Mouse (Mus musculus) embryonic facial prominence, embryonic 15.5 days (tissue): ENCODE data around the gene Kat14. TPM values are rescaled to one million over a fixed set of nuclear protein-coding genes. Genes with fewer than 3 reads are reported as not detected.
A peak's percentile ranks its signal among the peaks of the same experiment; 100 is the strongest.
"Not testable (repeated sequence)": the region's sequence is repeated elsewhere in the genome, so short reads cannot be mapped to it uniquely, and the experiment has no call there.

ENCODE experiments used
- ATAC-seq: fragments of 200-750 bp; cut with Nextera tagmentation; 2 replicates; pipeline ENCODE4 v1.8.0; 2017; ENCODE audit warnings: low read depth, moderate TSS enrichment; ENCODE audit not compliant: insufficient number of reproducible peaks, low FRiP score, low TSS enrichment
- H3K27ac ChIP-seq: fragments of 300-500 bp; sonication (generic); replicated peaks from 2 replicates; pipeline ENCODE4 v1.5.1; 2015; ENCODE audit warnings: mild to moderate bottlenecking, inconsistent platforms
- H3K27me3 ChIP-seq: fragments of 300-500 bp; sonication (generic); 2 replicates; pipeline ENCODE4 v1.6.1; 2015; ENCODE audit warnings: inconsistent platforms
- H3K36me3 ChIP-seq: fragments of 300-500 bp; sonication (generic); 2 replicates; pipeline ENCODE4 v1.6.1; 2015; ENCODE audit warnings: mild to moderate bottlenecking, inconsistent platforms
- H3K4me1 ChIP-seq: fragments of 300-500 bp; sonication (generic); 2 replicates; pipeline ENCODE4 v1.6.1; 2015; ENCODE audit warnings: inconsistent platforms
- H3K4me2 ChIP-seq: fragments of 300-500 bp; sonication (generic); replicated peaks from 2 replicates; pipeline ENCODE4 v1.6.1; 2015; ENCODE audit warnings: mild to moderate bottlenecking, inconsistent platforms
- H3K4me3 ChIP-seq: fragments of 300-500 bp; sonication (generic); replicated peaks from 2 replicates; pipeline ENCODE4 v1.5.1; 2015; ENCODE audit warnings: mild to moderate bottlenecking, inconsistent platforms
- H3K9ac ChIP-seq: fragments of 300-500 bp; sonication (generic); 2 replicates; pipeline ENCODE4 v1.6.1; 2015; ENCODE audit warnings: inconsistent platforms
- H3K9me3 ChIP-seq: fragments of 300-500 bp; sonication (generic); replicated peaks from 2 replicates; pipeline ENCODE4 v1.6.1; 2016; ENCODE audit warnings: inconsistent platforms
- WGBS: fragments of 180-500 bp; shearing (Covaris S2); methylation state at CpG from one replicate; pipeline ENCODE4 v1.1.7; 2015; 5-methylcytosine and 5-hydroxymethylcytosine counted together
- polyA plus RNA-seq: library from polyadenylated mRNA; unstranded; fragments of >200 nt; fragmentation: Nextera tagmentation; extraction: Ambion mirVana; gene quantifications from 2 replicates; pipeline ENCODE4 v1.2.1, GENCODE M21; 2015

Gene Kat14
- polyA plus RNA-seq, 1 experiment from 2014 or later = 42.3 TPM

DNA sequence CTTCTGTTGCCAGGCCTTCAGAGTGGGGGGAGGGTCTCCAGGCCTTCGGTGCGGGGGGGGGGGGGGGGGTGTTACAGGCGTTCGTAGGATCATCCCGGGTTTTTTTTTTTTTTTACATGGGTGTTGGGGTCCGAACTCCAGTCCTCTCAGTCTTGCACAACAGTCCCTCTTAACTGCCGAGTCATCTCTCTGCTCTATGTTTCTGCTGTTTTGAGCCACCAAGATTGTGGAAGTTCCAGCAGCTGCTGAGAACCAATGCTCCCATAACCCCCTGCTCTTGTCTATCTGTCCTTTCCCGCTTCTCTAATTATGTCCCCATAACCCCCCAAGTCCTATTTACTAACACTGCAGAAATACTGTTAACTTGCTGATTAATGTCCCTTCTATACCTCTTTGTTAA is 31.1 kb upstream of the Kat14 start:
- H3K36me3 ChIP-seq = no peaks in the 10 kb centered on the region
- peaks cover 23% of the 10 kb centered on the region for H3K27me3 ChIP-seq
- H3K4me2 ChIP-seq = no peak overlapping the region
- H3K4me1 ChIP-seq = peaks cover 7% of the 10 kb centered on the region
- no peak overlapping the region for H3K9ac ChIP-seq
- 69% methylated on average over 8 of the region's 8 CpGs for WGBS
- H3K27ac ChIP-seq = no peak overlapping the region
- ATAC-seq = no peak
- H3K9me3 ChIP-seq = no peaks in the 10 kb centered on the region
- H3K4me3 ChIP-seq = no peak overlapping the region

DNA sequence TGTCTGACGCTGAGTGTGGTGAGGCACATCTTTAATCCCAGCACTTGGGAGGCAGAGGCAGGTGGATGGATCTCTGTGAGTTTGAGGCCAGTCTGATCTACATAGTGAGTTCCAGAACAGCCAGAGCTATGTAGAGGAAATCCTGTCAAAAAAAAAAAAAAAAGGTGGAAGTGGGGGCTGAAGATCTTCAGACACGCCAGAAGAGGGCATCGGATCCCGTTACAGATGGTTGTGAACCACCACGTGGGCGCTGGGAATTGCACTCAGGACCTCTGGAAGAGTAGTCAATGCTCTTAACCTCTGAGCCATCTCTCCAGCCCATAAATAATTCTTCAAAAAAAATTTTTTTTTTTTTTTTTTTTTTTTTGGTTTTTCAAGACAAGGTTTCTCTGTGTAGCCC is 30.6 kb upstream of the Kat14 start:
- not testable (repeated sequence) for H3K9me3 ChIP-seq, H3K36me3 ChIP-seq, H3K4me2 ChIP-seq, H3K4me3 ChIP-seq, H3K4me1 ChIP-seq, H3K9ac ChIP-seq, H3K27ac ChIP-seq, ATAC-seq
- WGBS = 83% methylated on average over 6 of the region's 6 CpGs
- H3K27me3 ChIP-seq = peaks cover 19% of the 10 kb centered on the region

DNA sequence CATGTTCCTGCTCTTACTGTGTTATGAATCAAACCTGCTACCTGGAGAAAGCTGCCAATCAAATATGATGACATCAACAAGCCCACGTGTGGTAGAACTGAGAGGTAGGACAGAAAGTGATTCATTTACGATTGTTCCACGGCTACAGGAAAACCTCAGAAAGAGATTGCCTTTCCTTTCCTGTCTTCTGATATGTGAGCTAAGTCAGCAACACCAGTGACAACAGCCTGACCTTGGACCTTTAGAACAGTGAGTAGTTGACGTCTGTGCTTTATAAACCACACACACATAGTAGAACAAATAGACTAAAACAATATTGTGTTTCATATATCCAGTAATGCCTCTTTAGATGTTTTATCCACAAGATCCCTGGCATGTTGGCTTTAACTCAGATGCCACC is 25.6 kb upstream of the Kat14 start:
- WGBS = 71% methylated on average over 4 of the region's 4 CpGs
- ATAC-seq = no peak
- Histone ChIP-seq H3K4me1 (no peaks in the 10 kb centered on the region), H3K4me2 (no peak overlapping the region), H3K27me3 (no peaks in the 10 kb centered on the region), H3K9ac (no peak overlapping the region), H3K27ac (no peak overlapping the region), H3K9me3 (no peaks in the 10 kb centered on the region), H3K4me3 (no peak overlapping the region), H3K36me3 (no peaks in the 10 kb centered on the region)

DNA sequence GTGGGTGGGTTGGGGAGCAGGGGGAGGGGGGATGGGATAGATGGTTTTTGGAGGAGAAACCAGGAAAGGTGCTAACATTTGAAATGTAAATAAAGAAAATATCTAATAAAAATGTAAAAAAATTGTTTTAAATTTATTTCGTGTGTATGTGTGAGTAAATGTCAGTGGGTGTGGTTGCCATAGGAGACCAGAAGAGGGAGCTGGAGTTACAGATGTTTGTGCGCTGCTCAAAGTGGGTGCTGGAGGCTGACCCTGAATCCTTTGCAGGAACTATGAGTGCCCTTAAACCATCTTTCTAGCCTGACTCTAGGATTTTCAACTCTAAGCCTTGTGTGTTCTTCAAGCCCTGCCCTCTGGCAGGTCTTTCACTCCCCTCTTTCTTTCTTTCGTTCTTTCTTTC is 20.3 kb upstream of the Kat14 start:
- no peaks in the 10 kb centered on the region for H3K9me3 ChIP-seq
- no peaks in the 10 kb centered on the region for H3K4me1 ChIP-seq
- WGBS = 60% methylated on average over 3 of the region's 3 CpGs
- H3K36me3 ChIP-seq = no peaks in the 10 kb centered on the region
- ATAC-seq = no peak
- no peak overlapping the region for H3K4me3 ChIP-seq
- H3K4me2 ChIP-seq = no peak overlapping the region
- no peak overlapping the region for H3K9ac ChIP-seq
- H3K27me3 ChIP-seq = no peaks in the 10 kb centered on the region
- H3K27ac ChIP-seq = no peak overlapping the region

DNA sequence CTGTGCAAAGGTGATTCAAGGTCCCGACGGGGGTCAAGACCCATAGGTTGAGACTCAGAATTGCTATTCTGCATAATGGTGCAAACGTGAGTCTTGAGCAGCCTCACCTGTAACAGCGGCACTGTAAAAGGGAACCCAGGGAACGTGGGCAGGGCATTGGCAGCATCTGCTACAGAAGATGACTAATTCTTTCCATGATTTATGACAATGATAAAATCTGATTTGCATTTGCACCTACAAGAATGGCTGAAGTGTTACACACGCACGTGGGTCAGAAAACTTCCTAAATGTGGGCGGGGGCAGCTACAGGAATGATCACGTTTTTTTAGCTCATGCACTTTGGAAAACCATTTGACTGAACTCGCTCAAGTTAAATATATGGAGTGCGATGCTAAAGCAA is 15.9 kb upstream of the Kat14 start:
- H3K4me1 ChIP-seq = no peaks in the 10 kb centered on the region

DNA sequence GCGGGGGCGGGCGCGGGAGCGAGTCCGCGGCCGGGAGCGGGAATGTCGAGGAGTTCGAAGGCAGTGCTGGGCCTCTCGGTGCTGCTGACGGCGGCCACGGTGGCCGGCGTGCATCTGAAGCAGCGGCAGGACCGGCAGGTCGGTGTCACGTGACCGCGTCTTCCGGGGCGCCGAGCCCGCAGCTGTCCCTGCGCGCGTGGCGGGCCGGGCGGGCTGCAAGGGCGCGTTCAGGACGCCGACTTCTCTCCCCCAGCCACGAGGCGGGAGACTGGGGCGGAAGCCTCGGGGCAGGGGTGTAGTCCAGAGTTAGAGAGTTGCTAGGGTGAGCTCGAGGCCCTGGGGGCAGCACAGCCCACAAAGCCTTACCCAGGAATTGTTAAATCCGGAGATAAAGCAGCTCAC is 238 bp downstream of the Kat14 start:
- ATAC-seq = peak; percentile 78
- Histone ChIP-seq H3K27ac (peak overlapping the region; percentile 95), H3K4me1 (peaks cover 19% of the 10 kb centered on the region), H3K4me3 (peak overlapping the region; percentile 97), H3K27me3 (no peaks in the 10 kb centered on the region), H3K9ac (peak overlapping the region; percentile 87), H3K9me3 (no peaks in the 10 kb centered on the region), H3K36me3 (peaks cover 11% of the 10 kb centered on the region), H3K4me2 (peak overlapping the region; percentile 62)
- WGBS = under 1% methylated on average over 33 of the region's 43 CpGs

More for the DNA sequence above, 15.9 kb upstream of the Kat14 start:
- WGBS = 84% methylated on average over 11 of the region's 11 CpGs
- ATAC-seq = no peak
- H3K9ac ChIP-seq = no peak overlapping the region
- no peak overlapping the region for H3K4me2 ChIP-seq
- H3K36me3 ChIP-seq = no peaks in the 10 kb centered on the region
- H3K27ac ChIP-seq = no peak overlapping the region
- H3K27me3 ChIP-seq = no peaks in the 10 kb centered on the region
- H3K4me3 ChIP-seq = no peak overlapping the region
- H3K9me3 ChIP-seq = no peaks in the 10 kb centered on the region

- Histone ChIP-seq H3K27me3 (no peaks in the 10 kb centered on the region), H3K36me3 (peaks cover 16% of the 10 kb centered on the region), H3K27ac (peak overlapping the region; percentile 95), H3K4me1 (peaks cover 19% of the 10 kb centered on the region), H3K9me3 (no peaks in the 10 kb centered on the region), H3K4me2 (peak overlapping the region; percentile 62), H3K4me3 (peak overlapping the region; percentile 97), H3K9ac (peak overlapping the region; percentile 87)
- under 1% methylated on average over 12 of the region's 12 CpGs for WGBS
- no peak for ATAC-seq
These were observed 728 bp downstream of the Kat14 start for GRCm38 (mm10) chr2:144369511-144369910.

DNA sequence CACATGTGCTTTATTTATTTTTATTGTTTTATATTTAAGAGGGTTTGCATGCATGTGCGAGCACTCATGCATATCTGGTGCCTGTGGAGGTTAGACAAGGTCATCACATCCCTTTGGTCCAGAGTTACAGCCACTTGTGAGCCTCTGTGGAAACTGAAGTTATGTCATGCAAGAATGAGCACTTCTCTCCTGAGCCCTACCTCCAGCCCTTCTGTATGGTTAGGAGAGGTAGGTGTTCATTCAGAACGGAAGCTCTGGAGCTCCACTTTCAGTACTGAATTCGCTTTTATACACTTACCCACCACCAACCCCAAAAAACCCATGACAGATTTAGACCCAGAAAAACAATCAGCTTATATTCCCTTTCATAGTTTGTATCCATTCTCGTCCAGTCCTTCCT is 2.8 kb downstream of the Kat14 start:
- no peak overlapping the region for H3K27ac ChIP-seq
- no peaks in the 10 kb centered on the region for H3K9me3 ChIP-seq
- H3K4me1 ChIP-seq = peaks cover 19% of the 10 kb centered on the region
- no peak overlapping the region for H3K9ac ChIP-seq
- 90% methylated on average over 4 of the region's 4 CpGs for WGBS
- no peak for ATAC-seq
- H3K4me3 ChIP-seq = no peak overlapping the region
- no peak overlapping the region for H3K4me2 ChIP-seq
- H3K27me3 ChIP-seq = no peaks in the 10 kb centered on the region
- peaks cover 32% of the 10 kb centered on the region for H3K36me3 ChIP-seq

GRCm38 (mm10) chr2:144373063-144373462 is 4.3 kb downstream of the Kat14 start:
- H3K4me3 ChIP-seq = no peak overlapping the region
- H3K9ac ChIP-seq = no peak overlapping the region
- H3K36me3 ChIP-seq = peaks cover 45% of the 10 kb centered on the region
- no peak overlapping the region for H3K4me2 ChIP-seq
- H3K27me3 ChIP-seq = no peaks in the 10 kb centered on the region
- ATAC-seq = no peak
- 87% methylated on average over 9 of the region's 9 CpGs for WGBS
- H3K4me1 ChIP-seq = peaks cover 19% of the 10 kb centered on the region
- no peak overlapping the region for H3K27ac ChIP-seq
- H3K9me3 ChIP-seq = no peaks in the 10 kb centered on the region

DNA sequence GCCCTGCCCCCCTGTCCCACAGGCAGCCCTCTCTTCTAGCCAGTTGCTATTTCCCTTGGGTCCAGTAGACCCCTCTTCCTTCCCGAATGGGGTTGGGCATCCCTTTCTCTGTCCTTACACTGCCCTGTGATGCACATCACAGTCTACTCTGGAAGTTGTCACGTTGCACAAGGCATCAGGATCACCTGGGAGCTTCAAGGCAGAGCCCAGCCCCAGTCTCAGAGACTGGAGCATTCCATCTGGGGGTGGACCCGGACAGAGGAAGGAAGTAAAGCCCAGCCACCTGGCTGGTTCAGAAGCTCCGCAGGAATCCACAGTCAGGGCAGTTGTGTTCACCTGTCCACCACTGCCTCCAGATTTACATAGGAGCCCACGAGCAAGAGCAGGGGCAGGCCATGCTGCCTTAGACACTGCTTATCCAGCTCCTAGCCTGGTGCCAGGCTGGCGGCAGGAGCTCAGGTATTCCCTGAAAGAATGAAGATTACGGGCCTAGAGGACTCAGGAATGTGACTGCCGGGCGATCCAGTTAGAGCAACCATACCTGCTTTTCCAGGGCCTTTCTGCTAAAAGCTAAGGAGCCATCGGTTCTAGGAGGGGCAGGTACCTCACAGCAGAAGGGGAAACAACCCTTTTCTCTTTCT is 6.4 kb downstream of the Kat14 start:
- no peaks in the 10 kb centered on the region for H3K9me3 ChIP-seq
- H3K4me2 ChIP-seq = no peak overlapping the region
- 78% methylated on average over 10 of the region's 10 CpGs for WGBS
- H3K4me3 ChIP-seq = no peak overlapping the region
- H3K4me1 ChIP-seq = peaks cover 8% of the 10 kb centered on the region
- H3K27me3 ChIP-seq = no peaks in the 10 kb centered on the region
- no peak for ATAC-seq
- no peak overlapping the region for H3K9ac ChIP-seq
- no peak overlapping the region for H3K27ac ChIP-seq
- peaks cover 63% of the 10 kb centered on the region for H3K36me3 ChIP-seq

GRCm38 (mm10) chr2:144381293-144381692 is 12.5 kb downstream of the Kat14 start:
- no peak overlapping the region for H3K4me2 ChIP-seq
- ATAC-seq = no peak
- peaks cover 85% of the 10 kb centered on the region for H3K36me3 ChIP-seq
- no peaks in the 10 kb centered on the region for H3K9me3 ChIP-seq
- no peaks in the 10 kb centered on the region for H3K27me3 ChIP-seq
- H3K27ac ChIP-seq = no peak overlapping the region
- H3K9ac ChIP-seq = no peak overlapping the region
- 78% methylated on average over 3 of the region's 3 CpGs for WGBS
- H3K4me3 ChIP-seq = no peak overlapping the region
- H3K4me1 ChIP-seq = no peaks in the 10 kb centered on the region; the same call in 1 of the 2 replicates

DNA sequence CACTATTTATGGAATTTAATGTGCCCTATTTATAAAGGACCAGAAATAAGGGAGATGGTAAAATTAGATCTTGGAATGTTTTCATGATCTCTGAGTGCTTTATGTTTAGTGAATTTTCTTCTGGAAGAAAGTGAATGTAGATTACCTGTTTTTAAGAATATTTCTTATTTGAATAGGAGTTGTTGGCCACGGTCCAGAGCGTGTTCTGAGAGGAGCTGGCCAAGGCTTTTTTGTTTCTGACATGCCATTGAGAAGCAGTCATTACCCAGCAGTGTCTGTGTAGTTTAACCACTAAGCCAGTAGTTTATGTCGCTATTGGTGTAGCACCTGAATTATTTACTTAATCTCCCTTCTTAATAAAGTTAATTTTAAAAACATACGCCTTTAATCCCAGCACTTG is 13.0 kb downstream of the Kat14 start:
- no peaks in the 10 kb centered on the region for H3K9me3 ChIP-seq
- H3K36me3 ChIP-seq = peaks cover 81% of the 10 kb centered on the region
- ATAC-seq = no peak
- no peak overlapping the region for H3K4me3 ChIP-seq
- no peak overlapping the region for H3K4me2 ChIP-seq
- H3K9ac ChIP-seq = no peak overlapping the region
- H3K4me1 ChIP-seq = no peaks in the 10 kb centered on the region; the same call in 1 of the 2 replicates
- H3K27me3 ChIP-seq = no peaks in the 10 kb centered on the region
- H3K27ac ChIP-seq = no peak overlapping the region
- WGBS = 89% methylated on average over 4 of the region's 4 CpGs
